Comparison of ENCODE assay signal across 10 mouse cellular contexts in genomic region chr12:11435246-11436022, GRCm38 (mm10). TPM values are rescaled to one million over a fixed set of nuclear protein-coding genes. Genes with fewer than 3 reads are reported as not detected.
DNase-seq lines count a peak whose midpoint lies in the region; ATAC-seq lines count a peak whose summit lies in the region.
"Had no signal": no experiment of that assay in that cellular context is flagged by ENCODE, and none has a peak within 500 bp of the region (broad histone marks: within the 10 kb centered on the region; RNA-seq: fewer than 3 reads in every experiment).

No protein-coding gene starts in this region.

- no peak for DNase-seq in heart, adult 11 months
- DNase-seq in R1 (ENCODE audit: low read depth, low spot score) = peak; percentile 11
- DNase-seq in spleen, postnatal 4 days (ENCODE audit: low spot score in 2 of 2) = no peak
- DNase-seq in adipocyte (ENCODE audit: low spot score) = no peak

- H3K4me3 ChIP-seq in heart, embryonic 12.5 days = peak overlapping the region; percentile 52
- peak overlapping the region; percentile 46 for H3K4me3 ChIP-seq in embryonic facial prominence, embryonic 15.5 days (replicated peaks)
- peak overlapping the region; percentile 45 for H3K4me3 ChIP-seq in limb, embryonic 13.5 days

- 6% methylated on average over 15 of the region's 15 CpGs for WGBS in heart, embryonic 12.5 days
- 2% methylated on average over 15 of the region's 15 CpGs for whole genome bisulfite sequencing in embryonic facial prominence, embryonic 15.5 days
- WGBS in limb, embryonic 13.5 days = 7% methylated on average over 15 of the region's 15 CpGs

- no peak overlapping the region for H3K27ac ChIP-seq in heart, embryonic 12.5 days (ENCODE audit: poor library complexity, severe bottlenecking)
- H3K27ac ChIP-seq in embryonic facial prominence, embryonic 15.5 days (replicated peaks) = no peak overlapping the region
- no peak overlapping the region for H3K27ac ChIP-seq in limb, embryonic 13.5 days

- H3K4me2 ChIP-seq in heart, embryonic 12.5 days = peak overlapping the region; percentile 85
- H3K4me2 ChIP-seq in embryonic facial prominence, embryonic 15.5 days (replicated peaks) = peak overlapping the region; percentile 78
- H3K4me2 ChIP-seq in limb, embryonic 13.5 days (replicated peaks) = peak overlapping the region; percentile 78

- no peaks in the 10 kb centered on the region for H3K9me3 ChIP-seq in heart, embryonic 12.5 days (replicated peaks)
- no peaks in the 10 kb centered on the region for H3K9me3 ChIP-seq in embryonic facial prominence, embryonic 15.5 days (replicated peaks)
- no peaks in the 10 kb centered on the region for H3K9me3 ChIP-seq in limb, embryonic 13.5 days

- peaks cover 34% of the 10 kb centered on the region for H3K27me3 ChIP-seq in heart, embryonic 12.5 days (replicated peaks)
- H3K27me3 ChIP-seq in embryonic facial prominence, embryonic 15.5 days = peaks cover 14% of the 10 kb centered on the region
- H3K27me3 ChIP-seq in limb, embryonic 13.5 days = peaks cover 44% of the 10 kb centered on the region

- H3K36me3 ChIP-seq in heart, embryonic 12.5 days = no peaks in the 10 kb centered on the region
- H3K36me3 ChIP-seq in embryonic facial prominence, embryonic 15.5 days = no peaks in the 10 kb centered on the region
- H3K36me3 ChIP-seq in limb, embryonic 13.5 days = no peaks in the 10 kb centered on the region

- no peak for ATAC-seq in heart, embryonic 12.5 days (ENCODE audit: insufficient number of reproducible peaks, low FRiP score)
- ATAC-seq in embryonic facial prominence, embryonic 15.5 days (ENCODE audit: insufficient number of reproducible peaks, low FRiP score, low TSS enrichment, low read depth) = no peak
- no peak for ATAC-seq in limb, embryonic 13.5 days (ENCODE audit: low FRiP score, low read depth)
- ATAC-seq in megakaryocyte, adult 5-6 weeks (ENCODE audit: poor library complexity, severe bottlenecking) = no peak

- no peak overlapping the region for H3K9ac ChIP-seq in heart, embryonic 12.5 days
- no peak overlapping the region for H3K9ac ChIP-seq in embryonic facial prominence, embryonic 15.5 days
- no peak overlapping the region for H3K9ac ChIP-seq in limb, embryonic 13.5 days

- peaks cover 6% of the 10 kb centered on the region; the same call in 1 of the 2 replicates for H3K4me1 ChIP-seq in heart, embryonic 12.5 days (replicated peaks)
- peaks cover 17% of the 10 kb centered on the region for H3K4me1 ChIP-seq in embryonic facial prominence, embryonic 15.5 days
- H3K4me1 ChIP-seq in limb, embryonic 13.5 days = peaks cover 15% of the 10 kb centered on the region

RNA-seq across cellular contexts. Expression of gene Vsnl1, which starts 1.0 kb away (rescaled TPM):
- polyA plus RNA-seq in heart, embryonic 12.5 days (2016; fragmentation: Nextera tagmentation; extraction: Ambion mirVana) = 9.9 and 12.0 TPM in 2 replicates
- polyA plus RNA-seq in embryonic facial prominence, embryonic 15.5 days (2015; fragmentation: Nextera tagmentation; extraction: Ambion mirVana) = 3.9 TPM in 2 replicates
- 1.8 and 2.4 TPM in 2 replicates for polyA plus RNA-seq in limb, embryonic 13.5 days (2015; fragmentation: Nextera tagmentation; extraction: Ambion mirVana)
- total RNA-seq in megakaryocyte, adult 5-6 weeks (2015) = not detected in 2 replicates
- total RNA-seq in megakaryocyte, adult 5-6 weeks (2017) = not detected in 2 replicates
- polyA plus RNA-seq: C2C12 had no signal

RNA-seq across cellular contexts. Expression of gene Rad51ap2, which starts 20.4 kb away (rescaled TPM):
- 0.32 and 0.53 TPM in 2 replicates for polyA plus RNA-seq in heart, embryonic 12.5 days (2016; fragmentation: Nextera tagmentation; extraction: Ambion mirVana)
- 0.57 and 0.59 TPM in 2 replicates for polyA plus RNA-seq in embryonic facial prominence, embryonic 15.5 days (2015; fragmentation: Nextera tagmentation; extraction: Ambion mirVana)
- 0.39 and 0.49 TPM in 2 replicates for polyA plus RNA-seq in limb, embryonic 13.5 days (2015; fragmentation: Nextera tagmentation; extraction: Ambion mirVana)
- total RNA-seq in megakaryocyte, adult 5-6 weeks (2015) = not detected in 2 replicates
- not detected in 2 replicates for total RNA-seq in megakaryocyte, adult 5-6 weeks (2017)
- polyA plus RNA-seq: large intestine, adult 2 months had no signal
